10 mouse cellular contexts compared by ENCODE assay signal in genomic region chr4:48679728-48680127, GRCm38 (mm10). TPM values are rescaled to one million over a fixed set of nuclear protein-coding genes. Genes with fewer than 3 reads are reported as not detected.
DNase-seq lines count a peak whose midpoint lies in the region; ATAC-seq and TF ChIP-seq lines count a peak whose summit lies in the region.
"Not testable (repeated sequence)": the region's sequence is repeated elsewhere in the genome, so short reads cannot be mapped to it uniquely, and the experiment has no call there.
"Had no signal": no experiment of that assay in that cellular context is flagged by ENCODE, and none has a peak within 500 bp of the region (broad histone marks: within the 10 kb centered on the region; RNA-seq: fewer than 3 reads in every experiment).

No protein-coding gene starts in this region.

- WGBS in forebrain, embryonic 12.5 days, result 81% methylated on average over 4 of the region's 6 CpGs
- 76% methylated on average over 4 of the region's 6 CpGs for WGBS in hindbrain, embryonic 11.5 days
- 53% methylated on average over 5 of the region's 6 CpGs for WGBS in intestine, embryonic 16.5 days
- 70% methylated on average over 4 of the region's 6 CpGs for WGBS in liver, embryonic 11.5 days
- WGBS in stomach, postnatal 0 days, result 42% methylated on average over 4 of the region's 6 CpGs

- peak overlapping the region; percentile 84 for H3K27ac ChIP-seq in ES-Bruce4 (ENCODE audit: insufficient read depth, low read length)
- not testable (repeated sequence) for H3K27ac ChIP-seq in forebrain, embryonic 12.5 days; hindbrain, embryonic 11.5 days (ENCODE audit: low read depth, low read length); intestine, embryonic 16.5 days (ENCODE audit: low read length); liver, embryonic 11.5 days (ENCODE audit: low read depth, low read length); stomach, postnatal 0 days (replicated peaks)

- not testable (repeated sequence) for H3K36me3 ChIP-seq in ES-Bruce4 (ENCODE audit: control insufficient read depth, insufficient read depth, low read length, poor library complexity, severe bottlenecking); hindbrain, embryonic 11.5 days (ENCODE audit: control insufficient read depth, insufficient read depth, low read length); intestine, embryonic 16.5 days (ENCODE audit: control insufficient read depth, insufficient read depth, low read length); liver, embryonic 11.5 days (ENCODE audit: control insufficient read depth, insufficient read depth, low read length); stomach, postnatal 0 days (ENCODE audit: control insufficient read depth, insufficient read depth, low read length)
- peaks cover 22% of the 10 kb centered on the region for H3K36me3 ChIP-seq in forebrain, embryonic 12.5 days (replicated peaks)

- TF ChIP-seq POLR2A in ES-Bruce4 (IDR thresholded peaks at IDR 0.05; ENCODE audit: insufficient read depth, low read length), result not testable (repeated sequence)

- peak; percentile 18 for TF ChIP-seq CTCF in ES-Bruce4 (IDR thresholded peaks at IDR 0.05; ENCODE audit: low read depth, low read length)
- TF ChIP-seq CTCF in stomach, postnatal 0 days (IDR thresholded peaks at IDR 0.05; ENCODE audit: low read depth), result peak; percentile 45

- ATAC-seq in forebrain, embryonic 12.5 days (ENCODE audit: low FRiP score), result 0 out of 2 replicates have a peak, but pooled peaks have one; percentile 10
- ATAC-seq in hindbrain, embryonic 11.5 days (ENCODE audit: low FRiP score), result 0 out of 2 replicates have a peak, but pooled peaks have one; percentile 28
- peak; percentile 45 for ATAC-seq in intestine, embryonic 16.5 days
- peak; percentile 52; the same call in 1 of the 2 replicates for ATAC-seq in liver, embryonic 11.5 days (replicated peaks; ENCODE audit: low FRiP score)
- peak; percentile 90 for ATAC-seq in stomach, postnatal 0 days (ENCODE audit: low FRiP score, low TSS enrichment)

- H3K9me3 ChIP-seq in ES-Bruce4 (replicated peaks; ENCODE audit: control insufficient read depth, insufficient read depth, low read length, poor library complexity, severe bottlenecking); forebrain, embryonic 12.5 days; hindbrain, embryonic 11.5 days (ENCODE audit: control insufficient read depth, low read length); intestine, embryonic 16.5 days (ENCODE audit: control insufficient read depth, low read length); liver, embryonic 11.5 days (ENCODE audit: control insufficient read depth, low read length); stomach, postnatal 0 days (ENCODE audit: control insufficient read depth, low read length): not testable (repeated sequence)

- not testable (repeated sequence) for H3K27me3 ChIP-seq in ES-Bruce4 (ENCODE audit: control insufficient read depth, insufficient read depth, low read length, poor library complexity, severe bottlenecking); forebrain, embryonic 12.5 days; hindbrain, embryonic 11.5 days (ENCODE audit: control insufficient read depth, insufficient read depth, low read length); intestine, embryonic 16.5 days (replicated peaks; ENCODE audit: control insufficient read depth, insufficient read depth, low read length); liver, embryonic 11.5 days (replicated peaks; ENCODE audit: control insufficient read depth, insufficient read depth, low read length); stomach, postnatal 0 days (ENCODE audit: control insufficient read depth, insufficient read depth, low read length)

- TF ChIP-seq EP300 in ES-Bruce4 (IDR thresholded peaks at IDR 0.05; ENCODE audit: insufficient read depth, low read depth, low read length); stomach, postnatal 0 days (optimal IDR thresholded peaks at IDR 0.05): not testable (repeated sequence)

- not testable (repeated sequence) for H3K4me1 ChIP-seq in ES-Bruce4 (ENCODE audit: control insufficient read depth, insufficient read depth, low read length); forebrain, embryonic 12.5 days; hindbrain, embryonic 11.5 days (replicated peaks; ENCODE audit: control insufficient read depth, insufficient read depth, low read length); intestine, embryonic 16.5 days (ENCODE audit: control insufficient read depth, insufficient read depth, low read length); liver, embryonic 11.5 days (replicated peaks; ENCODE audit: control insufficient read depth, insufficient read depth, low read length); stomach, postnatal 0 days (replicated peaks; ENCODE audit: control insufficient read depth, insufficient read depth)

- not testable (repeated sequence) for H3K9ac ChIP-seq in ES-Bruce4 (ENCODE audit: low read depth, poor library complexity, severe bottlenecking); forebrain, embryonic 12.5 days; hindbrain, embryonic 11.5 days (ENCODE audit: low read depth, low read length); intestine, embryonic 16.5 days (ENCODE audit: low read depth, low read length); liver, embryonic 11.5 days (ENCODE audit: low read depth, low read length); stomach, postnatal 0 days (ENCODE audit: low read length)

- not testable (repeated sequence) for H3K4me3 ChIP-seq in ES-Bruce4 (ENCODE audit: low read depth, low read length); forebrain, embryonic 12.5 days (replicated peaks); hindbrain, embryonic 11.5 days (ENCODE audit: low read depth, low read length); intestine, embryonic 16.5 days (ENCODE audit: low read length); liver, embryonic 11.5 days (ENCODE audit: low read depth, low read length); stomach, postnatal 0 days (ENCODE audit: low read depth, low read length)

- DNase-seq in hindbrain, embryonic 11.5 days (ENCODE audit: low spot score); liver, embryonic 11.5 days (ENCODE audit: low spot score): not testable (repeated sequence)
- peak; percentile 8 for DNase-seq in lung, postnatal 36 days
- DNase-seq in stomach, postnatal 0 days (ENCODE audit: low spot score), result peak; percentile 68

- not testable (repeated sequence) for H3K4me2 ChIP-seq in forebrain, embryonic 12.5 days; hindbrain, embryonic 11.5 days (replicated peaks; ENCODE audit: low read depth, low read length); liver, embryonic 11.5 days; stomach, postnatal 0 days (replicated peaks; ENCODE audit: low read depth)
- 0 out of 2 replicates have a peak overlapping the region, but pooled peaks have one; percentile 43 for H3K4me2 ChIP-seq in intestine, embryonic 16.5 days (ENCODE audit: low read depth, low read length)

RNA-seq across cellular contexts. Expression of gene Cavin4, which starts 16.4 kb away (rescaled TPM):
- polyA plus RNA-seq in ES-Bruce4 (2011; ENCODE audit: insufficient read depth, insufficient read length, low read depth, missing spikeins), result 4.1 and 4.7 TPM in 2 replicates
- polyA plus RNA-seq in forebrain, embryonic 12.5 days (2016; fragmentation: Nextera tagmentation; extraction: Ambion mirVana), result 1.9 and 2.1 TPM in 2 replicates
- polyA plus RNA-seq in hindbrain, embryonic 11.5 days (2014; fragmentation: Nextera tagmentation; extraction: Ambion mirVana), result 2.1 and 3.8 TPM in 2 replicates
- polyA plus RNA-seq in intestine, embryonic 16.5 days (2015; fragmentation: Nextera tagmentation; extraction: Ambion mirVana), result 0.09 and 0.18 TPM in 2 replicates
- polyA plus RNA-seq in liver, embryonic 11.5 days (2014; fragmentation: Nextera tagmentation; extraction: Ambion mirVana), result 0.15 and 0.19 TPM in 2 replicates
- 0.39 and 0.40 TPM in 2 replicates for polyA plus RNA-seq in stomach, postnatal 0 days (2015; fragmentation: Nextera tagmentation; extraction: Ambion mirVana)
- polyA plus RNA-seq: CD4-positive, CD25-positive, alpha-beta regulatory T cell, adult 4 months; large intestine, adult 2 months; macrophage had no signal

Comparison
In these comparisons a context has a peak if more than half of its experiments do, and no peak if none do; other contexts are left out.
1. ATAC-seq: peak in every context shown above with its lines; median percentile 90 in stomach, postnatal 0 days; 52 in liver, embryonic 11.5 days; 45 in intestine, embryonic 16.5 days; 28 in hindbrain, embryonic 11.5 days; 10 in forebrain, embryonic 12.5 days.